Mouse (Mus musculus) kidney, embryonic 16.5 days (tissue): ENCODE data around the gene Pcsk5. TPM values are rescaled to one million over a fixed set of nuclear protein-coding genes. Genes with fewer than 3 reads are reported as not detected.

ENCODE experiments used
- ATAC-seq: fragments of 200-750 bp; cut with Nextera tagmentation; 2 replicates; pipeline ENCODE4 v1.8.0; 2017; ENCODE audit warnings: moderate TSS enrichment; ENCODE audit not compliant: low FRiP score, low TSS enrichment
- H3K27ac ChIP-seq: fragments of 300-500 bp; sonication (generic); 2 replicates; pipeline ENCODE4 v1.5.1; 2014; ENCODE audit warnings: low read length
- H3K27me3 ChIP-seq: fragments of 300-500 bp; sonication (generic); 2 replicates; pipeline ENCODE4 v1.6.1; 2014; ENCODE audit warnings: low read length, control low read depth, mixed read lengths; ENCODE audit not compliant: insufficient read depth
- H3K36me3 ChIP-seq: fragments of 300-500 bp; sonication (generic); 2 replicates; pipeline ENCODE4 v1.6.1; 2014; ENCODE audit warnings: low read length, control low read depth, mixed read lengths; ENCODE audit not compliant: insufficient read depth
- H3K4me1 ChIP-seq: fragments of 300-500 bp; sonication (generic); 2 replicates; pipeline ENCODE4 v1.6.1; 2014; ENCODE audit warnings: low read length, control low read depth, mixed read lengths; ENCODE audit not compliant: insufficient read depth
- H3K4me2 ChIP-seq: fragments of 300-500 bp; sonication (generic); replicated peaks from 2 replicates; pipeline ENCODE4 v1.6.1; 2014; ENCODE audit warnings: low read depth, low read length
- H3K4me3 ChIP-seq: fragments of 300-500 bp; sonication (generic); 2 replicates; pipeline ENCODE4 v1.5.1; 2014; ENCODE audit warnings: mild to moderate bottlenecking, low read length
- H3K9ac ChIP-seq: fragments of 300-500 bp; sonication (generic); replicated peaks from 2 replicates; pipeline ENCODE4 v1.6.1; 2014; ENCODE audit warnings: low read length
- H3K9me3 ChIP-seq: fragments of 300-500 bp; sonication (generic); 2 replicates; pipeline ENCODE4 v1.6.1; 2016; ENCODE audit warnings: low read length, control low read depth
- WGBS: fragments of 180-500 bp; shearing (Covaris S2); extraction: QIAGEN DNeasy Blood & Tissue Kit; methylation state at CpG from one replicate; pipeline ENCODE4 v1.1.7; 2014; 5-methylcytosine and 5-hydroxymethylcytosine counted together
- polyA plus RNA-seq: library from polyadenylated mRNA; unstranded; fragments of >200 nt; fragmentation: Nextera tagmentation; extraction: Ambion mirVana; gene quantifications from 2 replicates; pipeline ENCODE4 v1.2.1, GENCODE M21; 2015

Gene Pcsk5
- polyA plus RNA-seq, 1 experiment from 2014 or later = 26.3 TPM

DNA sequence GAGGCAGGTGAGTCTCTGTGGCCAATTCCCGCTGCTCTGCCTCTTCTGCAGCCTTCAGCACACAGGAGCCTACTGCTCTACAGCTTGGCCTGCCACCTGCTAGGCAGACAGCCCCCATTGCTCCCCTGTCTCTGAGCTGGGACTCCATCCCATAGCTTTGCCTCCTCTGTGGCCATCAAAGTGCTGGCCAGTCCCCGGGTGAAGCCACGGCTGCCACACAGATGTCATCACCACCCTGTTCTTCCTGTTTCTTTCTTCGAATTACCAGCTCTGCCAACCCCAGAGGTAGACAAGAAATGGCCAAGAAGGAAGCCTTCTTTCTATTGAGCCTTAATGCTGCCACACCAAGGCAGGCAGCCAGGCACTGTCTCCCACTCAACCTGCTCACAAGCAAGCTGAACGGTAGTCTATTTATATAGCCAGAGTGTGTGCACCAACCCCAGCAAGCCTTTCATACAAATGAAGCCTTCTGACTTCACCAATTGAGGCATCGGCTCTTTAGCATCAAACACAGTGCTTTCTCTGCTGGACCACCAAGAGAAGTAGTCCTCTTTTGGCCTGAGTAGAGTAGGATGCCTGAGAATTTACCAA, 454.5 kb downstream of the Pcsk5 start:
- Histone ChIP-seq H3K4me1 (peaks cover 11% of the 10 kb centered on the region; the same call in 1 of the 2 replicates), H3K27me3 (no peaks in the 10 kb centered on the region), H3K9me3 (no peaks in the 10 kb centered on the region), H3K4me3 (no peak overlapping the region), H3K36me3 (no peaks in the 10 kb centered on the region), H3K27ac (no peak overlapping the region), H3K9ac (no peak overlapping the region), H3K4me2 (no peak overlapping the region)
- ATAC-seq = no peak
- WGBS = 82% methylated on average over 6 of the region's 6 CpGs
